ENCODE assay signal across 8 mouse cellular contexts in genomic region chr2:116067065-116067497, GRCm38 (mm10). TPM values are rescaled to one million over a fixed set of nuclear protein-coding genes. Genes with fewer than 3 reads are reported as not detected.
A peak's percentile ranks its signal among the peaks of the same experiment; 100 is the strongest.
DNase-seq lines count a peak whose midpoint lies in the region; ATAC-seq and TF ChIP-seq lines count a peak whose summit lies in the region.

No protein-coding gene starts in this region.

- H3K4me2 ChIP-seq in forebrain, embryonic 16.5 days (ENCODE audit: low read length): peak overlapping the region; percentile 77

- peak overlapping the region; percentile 83 for H3K4me3 ChIP-seq in forebrain, embryonic 16.5 days (replicated peaks; ENCODE audit: low read length)
- H3K4me3 ChIP-seq in hindbrain, embryonic 10.5 days: peak overlapping the region; percentile 90
- no peak overlapping the region for H3K4me3 ChIP-seq in cerebellum, adult 2 months (replicated peaks; ENCODE audit: insufficient read depth, low read depth, low read length)

- peak; percentile 91 for DNase-seq in adrenal gland, adult 8-10 months
- DNase-seq in hindbrain, embryonic 10.5 days (ENCODE audit: low spot score): peak; percentile 91
- peak; percentile 45 to 52 for DNase-seq in layer of hippocampus, postnatal 25 days (ENCODE audit: extremely low spot score in 1 of 2, low spot score in 1 of 2)
- DNase-seq in lung, postnatal 25 days (ENCODE audit: low spot score): peak; percentile 84
- DNase-seq in retina, postnatal 1 day: peak; percentile 92
- no peak for DNase-seq in cerebellum, adult 2 months

- peak overlapping the region; percentile 88 for H3K9ac ChIP-seq in forebrain, embryonic 16.5 days (replicated peaks; ENCODE audit: low read depth, low read length)

- TF ChIP-seq POLR2A in cerebellum, adult 2 months (IDR thresholded peaks at IDR 0.05; ENCODE audit: borderline replicate concordance, insufficient read depth, low read length): no peak

- H3K9me3 ChIP-seq in forebrain, embryonic 16.5 days (ENCODE audit: control insufficient read depth, low read length): no peaks in the 10 kb centered on the region
- no peaks in the 10 kb centered on the region for H3K9me3 ChIP-seq in hindbrain, embryonic 10.5 days

- no peaks in the 10 kb centered on the region for H3K36me3 ChIP-seq in forebrain, embryonic 16.5 days (ENCODE audit: control insufficient read depth, insufficient read depth)
- H3K36me3 ChIP-seq in hindbrain, embryonic 10.5 days: no peaks in the 10 kb centered on the region

- no peak for TF ChIP-seq CTCF in cerebellum, adult 2 months (IDR thresholded peaks at IDR 0.05; ENCODE audit: borderline replicate concordance, insufficient read depth, low read depth, low read length)

- 0% methylated on average over 27 of the region's 27 CpGs for WGBS in forebrain, embryonic 16.5 days
- WGBS in hindbrain, embryonic 10.5 days: 0% methylated on average over 27 of the region's 27 CpGs
- WGBS in cerebellum, adult 2 months: 1% methylated on average over 27 of the region's 27 CpGs

- peak overlapping the region; percentile 99 for H3K27ac ChIP-seq in forebrain, embryonic 16.5 days (ENCODE audit: low read length)
- peak overlapping the region; percentile 98 for H3K27ac ChIP-seq in hindbrain, embryonic 10.5 days
- no peak overlapping the region for H3K27ac ChIP-seq in cerebellum, adult 2 months (ENCODE audit: insufficient read depth, low read length)

- H3K4me1 ChIP-seq in forebrain, embryonic 16.5 days (replicated peaks; ENCODE audit: control insufficient read depth, insufficient read depth, low read length): peaks cover 6% of the 10 kb centered on the region
- peaks cover 42% of the 10 kb centered on the region for H3K4me1 ChIP-seq in hindbrain, embryonic 10.5 days (replicated peaks)
- H3K4me1 ChIP-seq in cerebellum, adult 2 months (ENCODE audit: control insufficient read depth, insufficient read depth, low read length): 0 out of 2 replicates have a peak, but pooled peaks cover 2% of the 10 kb centered on the region

- ATAC-seq in CD4-positive, CD25-positive, alpha-beta regulatory T cell, adult 4 months: peak; percentile 63
- peak; percentile 59 for ATAC-seq in forebrain, embryonic 16.5 days

- H3K27me3 ChIP-seq in forebrain, embryonic 16.5 days (replicated peaks; ENCODE audit: control insufficient read depth, insufficient read depth, low read length): no peaks in the 10 kb centered on the region
- H3K27me3 ChIP-seq in hindbrain, embryonic 10.5 days (ENCODE audit: insufficient read depth, poor library complexity, severe bottlenecking): peaks cover 28% of the 10 kb centered on the region
- peaks cover 17% of the 10 kb centered on the region; the same call in 1 of the 2 replicates for H3K27me3 ChIP-seq in cerebellum, adult 2 months (ENCODE audit: control insufficient read depth, insufficient read depth, low read length)

RNA-seq across cellular contexts. Expression of gene Meis2, which starts 1.4 kb away (rescaled TPM):
- not detected for polyA plus RNA-seq in CD4-positive, CD25-positive, alpha-beta regulatory T cell, adult 4 months (2017; shearing (Covaris generic))
- total RNA-seq in adrenal gland, adult 8-10 months (2022): 100 to 1,000 TPM; 197 to 340 (median 252) TPM
- polyA plus RNA-seq in forebrain, embryonic 16.5 days (2015; fragmentation: Nextera tagmentation; extraction: Ambion mirVana): 143 and 154 TPM in 2 replicates
- polyA plus RNA-seq in hindbrain, embryonic 10.5 days (2016; fragmentation: Nextera tagmentation; extraction: Ambion mirVana): 61.3 and 91.1 TPM in 2 replicates
- 10 to 100 TPM; 36.0 to 46.4 TPM for total RNA-seq in layer of hippocampus, postnatal 25 days (2021)
- polyA plus RNA-seq in cerebellum, adult 2 months (2012; rRNA removed): 36.4 and 58.7 TPM in 2 replicates

Comparison
In these comparisons a context has a peak if more than half of its experiments do, and no peak if none do; other contexts are left out.
1. DNase-seq: peak in adrenal gland, adult 8-10 months (single experiment), hindbrain, embryonic 10.5 days (single experiment), layer of hippocampus, postnatal 25 days (2 of 2), lung, postnatal 25 days (single experiment) and retina, postnatal 1 day (single experiment); none in cerebellum, adult 2 months (0 of 2).
2. RNA of gene Meis2, which starts 1.4 kb away (polyA plus RNA-seq): 143 to 154 TPM in forebrain, embryonic 16.5 days, 61.3 to 91.1 TPM in hindbrain, embryonic 10.5 days and 36.4 to 58.7 TPM in cerebellum, adult 2 months; not detected in CD4-positive, CD25-positive, alpha-beta regulatory T cell, adult 4 months; every median in the first group is over 10 times any median in the second.